22 mouse cellular contexts compared by ENCODE assay signal in the genomic region with DNA sequence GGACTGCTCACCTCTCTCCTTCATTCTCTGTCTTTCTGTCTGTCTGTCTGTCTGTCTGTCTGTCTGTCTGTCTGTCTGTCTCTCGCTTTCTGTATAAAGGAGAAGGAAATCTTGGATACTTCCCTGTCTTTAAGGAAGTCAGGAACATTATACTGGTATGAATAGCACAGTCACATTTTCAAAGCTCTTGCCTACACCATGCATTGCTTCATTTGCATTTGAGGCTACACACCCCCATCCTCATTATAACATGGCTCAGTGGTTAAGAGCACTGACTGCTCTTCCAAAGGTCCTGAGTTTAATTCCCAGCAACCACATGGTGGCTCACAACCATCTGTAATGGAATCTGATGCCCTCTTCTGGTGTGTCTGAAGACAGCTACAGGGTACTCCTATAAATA. TPM values are rescaled to one million over a fixed set of nuclear protein-coding genes. Genes with fewer than 3 reads are reported as not detected.
DNase-seq lines count a peak whose midpoint lies in the region; ATAC-seq and TF ChIP-seq lines count a peak whose summit lies in the region.
"Not testable (repeated sequence)": the region's sequence is repeated elsewhere in the genome, so short reads cannot be mapped to it uniquely, and the experiment has no call there.
"Had no signal": no experiment of that assay in that cellular context is flagged by ENCODE, and none has a peak within 500 bp of the region (broad histone marks: within the 10 kb centered on the region; RNA-seq: fewer than 3 reads in every experiment).

No protein-coding gene starts in this region.

- not testable (repeated sequence) for TF ChIP-seq CTCF in brain, embryonic 14.5 days (IDR thresholded peaks at IDR 0.05; ENCODE audit: borderline replicate concordance, extremely low read depth, insufficient read depth, insufficient read length); forebrain, postnatal 0 days (IDR thresholded peaks at IDR 0.05; ENCODE audit: low read depth)

- H3K4me2 ChIP-seq in embryonic facial prominence, embryonic 14.5 days (ENCODE audit: low read depth, low read length); forebrain, embryonic 14.5 days (ENCODE audit: low read length); forebrain, postnatal 0 days (ENCODE audit: low read depth); hindbrain, embryonic 16.5 days (ENCODE audit: low read length): not testable (repeated sequence)

- not testable (repeated sequence) for H3K9ac ChIP-seq in embryonic facial prominence, embryonic 14.5 days (ENCODE audit: low read depth, low read length); forebrain, embryonic 14.5 days (ENCODE audit: low read length); forebrain, postnatal 0 days; hindbrain, embryonic 16.5 days (ENCODE audit: low read depth, low read length)

- ATAC-seq in embryonic facial prominence, embryonic 14.5 days (ENCODE audit: low read depth); forebrain, embryonic 14.5 days; forebrain, postnatal 0 days: not testable (repeated sequence)
- ATAC-seq in hindbrain, embryonic 16.5 days = 0 out of 2 replicates have a peak, but pooled peaks have one; percentile 13

- not testable (repeated sequence) for H3K4me3 ChIP-seq in embryonic facial prominence, embryonic 14.5 days (ENCODE audit: low read depth, low read length); forebrain, embryonic 14.5 days (ENCODE audit: low read depth, low read length); forebrain, postnatal 0 days (ENCODE audit: low read depth, low read length); hindbrain, embryonic 16.5 days (ENCODE audit: low read length)

- H3K9me3 ChIP-seq in embryonic facial prominence, embryonic 14.5 days (ENCODE audit: control insufficient read depth, low read length); forebrain, embryonic 14.5 days (replicated peaks; ENCODE audit: control insufficient read depth, low read length); forebrain, postnatal 0 days (ENCODE audit: low read length); hindbrain, embryonic 16.5 days (ENCODE audit: control insufficient read depth, low read length): not testable (repeated sequence)

- H3K27ac ChIP-seq in embryonic facial prominence, embryonic 14.5 days (replicated peaks; ENCODE audit: low read depth, low read length) = peak overlapping the region; percentile 46
- peak overlapping the region; percentile 79 for H3K27ac ChIP-seq in forebrain, embryonic 14.5 days (ENCODE audit: low read depth, low read length)
- H3K27ac ChIP-seq in forebrain, postnatal 0 days (ENCODE audit: low read depth, low read length) = peak overlapping the region; percentile 54; the same call in 1 of the 2 replicates
- not testable (repeated sequence) for H3K27ac ChIP-seq in hindbrain, embryonic 16.5 days (ENCODE audit: low read depth, low read length)

- TF ChIP-seq POLR2A in brain, embryonic 14.5 days (IDR thresholded peaks at IDR 0.05; ENCODE audit: borderline replicate concordance, extremely low read depth, insufficient read depth, insufficient read length, poor library complexity, severe bottlenecking) = not testable (repeated sequence)

- not testable (repeated sequence) for H3K27me3 ChIP-seq in embryonic facial prominence, embryonic 14.5 days (replicated peaks; ENCODE audit: control insufficient read depth, insufficient read depth, low read length); forebrain, embryonic 14.5 days (replicated peaks; ENCODE audit: control insufficient read depth, insufficient read depth, low read length); forebrain, postnatal 0 days (ENCODE audit: insufficient read depth, low read length); hindbrain, embryonic 16.5 days (replicated peaks; ENCODE audit: control insufficient read depth, insufficient read depth, low read length)

- H3K36me3 ChIP-seq in embryonic facial prominence, embryonic 14.5 days (ENCODE audit: control insufficient read depth, insufficient read depth, low read length); forebrain, embryonic 14.5 days (ENCODE audit: control insufficient read depth, insufficient read depth, low read length); forebrain, postnatal 0 days (ENCODE audit: insufficient read depth); hindbrain, embryonic 16.5 days (ENCODE audit: control insufficient read depth, insufficient read depth, low read length): not testable (repeated sequence)

- peak; percentile 48 for DNase-seq in brain, embryonic 14.5 days (ENCODE audit: low read depth)
- DNase-seq in embryonic facial prominence, embryonic 14.5 days (ENCODE audit: low spot score); forebrain, postnatal 0 days: not testable (repeated sequence)
- peak; percentile 15 for DNase-seq in forebrain, embryonic 14.5 days (ENCODE audit: low spot score)

- H3K4me1 ChIP-seq in embryonic facial prominence, embryonic 14.5 days (ENCODE audit: control insufficient read depth, insufficient read depth, low read length); forebrain, embryonic 14.5 days (ENCODE audit: control insufficient read depth, insufficient read depth, low read length); forebrain, postnatal 0 days (ENCODE audit: insufficient read depth); hindbrain, embryonic 16.5 days (ENCODE audit: control insufficient read depth, insufficient read depth, low read depth, low read length): not testable (repeated sequence)

- WGBS in embryonic facial prominence, embryonic 14.5 days = 89% methylated on average over 1 of the region's 1 CpGs
- WGBS in forebrain, embryonic 14.5 days = 68% methylated on average over 1 of the region's 1 CpGs
- 71% methylated on average over 1 of the region's 1 CpGs for WGBS in forebrain, postnatal 0 days
- 94% methylated on average over 1 of the region's 1 CpGs for WGBS in hindbrain, embryonic 16.5 days

RNA-seq across cellular contexts. Expression of gene Clnk, which starts 6.0 kb away (rescaled TPM):
- 0.08 and 0.09 TPM in 2 replicates for polyA plus RNA-seq in brain, embryonic 14.5 days (2012; rRNA removed)
- 0.17 TPM in 1 of 2 replicates, not detected in the other for polyA plus RNA-seq in embryonic facial prominence, embryonic 14.5 days (2014; fragmentation: Nextera tagmentation; extraction: Ambion mirVana)
- polyA plus RNA-seq in forebrain, embryonic 14.5 days (2014; fragmentation: Nextera tagmentation; extraction: Ambion mirVana) = 0.17 TPM in 1 of 2 replicates, not detected in the other
- 0.38 TPM in 1 of 2 replicates, not detected in the other for total RNA-seq in forebrain, postnatal 0 days (2014; rRNA removed)
- 0.08 TPM in 2 replicates for polyA plus RNA-seq in forebrain, postnatal 0 days (2015; fragmentation: Nextera tagmentation; extraction: Ambion mirVana)
- 0.20 TPM in 1 of 2 replicates, not detected in the other for polyA plus RNA-seq in hindbrain, embryonic 16.5 days (2015; fragmentation: Nextera tagmentation; extraction: Ambion mirVana)
- total RNA-seq: adrenal gland, postnatal 25 days; gastrocnemius, adult 8-10 months; gastrocnemius, postnatal 25 days; heart, adult 18-20 months; heart, postnatal 10 days; heart, postnatal 36 days; MEL had no signal
- polyA plus RNA-seq: activated CD4-positive, CD25-positive, alpha-beta regulatory T cell, adult 4 months; C2C12; CD4-positive, CD25-positive, alpha-beta regulatory T cell, adult 4 months; embryonic facial prominence, embryonic 11.5 days; erythroblast, embryonic 14.5 days; forebrain, embryonic 12.5 days; gonadal fat pad, adult 2 months; heart, embryonic 12.5 days; heart, embryonic 15.5 days; kidney, embryonic 15.5 days had no signal
